Mouse (Mus musculus): ENCODE measurements at regions not wholly inside any gene's neighbourhood (a gene's known extent, or its start where the extent isn't known, plus 50 kb on each side); places are given as distances from the start of the nearest gene placed in this dataset.

DNA sequence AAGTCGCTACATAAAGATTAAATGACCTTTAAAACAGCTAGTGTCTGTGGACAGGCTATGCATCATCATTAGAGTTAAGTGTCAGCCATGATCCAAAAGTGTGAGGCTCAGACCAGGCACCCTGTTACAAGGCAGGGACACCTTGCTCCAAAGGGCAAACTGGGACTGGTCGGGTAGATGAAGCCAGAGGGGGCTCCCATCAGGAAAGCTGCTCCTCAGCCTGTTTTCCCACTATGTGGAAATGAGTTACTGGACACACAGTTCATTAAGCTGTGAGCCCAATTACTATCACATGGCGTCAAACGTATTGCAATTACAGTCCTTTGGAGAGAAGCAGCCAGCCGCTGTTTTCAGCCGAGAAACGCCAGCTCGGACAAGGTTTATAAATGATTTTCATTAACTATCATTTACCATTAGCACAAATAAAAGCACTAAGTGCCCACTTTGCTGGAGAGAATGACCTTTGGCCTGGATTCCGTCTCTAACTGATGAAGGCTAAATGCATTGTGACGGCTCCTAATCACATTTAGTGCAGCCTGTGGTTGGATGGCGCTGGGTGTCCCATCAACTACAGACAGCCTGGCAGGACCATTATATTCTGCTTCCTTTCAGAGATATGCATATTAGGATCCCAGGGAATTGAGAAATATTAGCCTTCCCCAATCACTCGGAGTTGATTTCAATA, 203.5 kb upstream of the Azi2 start:
- TF ChIP-seq CTCF (IDR thresholded peaks at IDR 0.05; ENCODE audit: control insufficient read depth, insufficient read depth, insufficient read length) (no peak), MYOD1 (IDR thresholded peaks at IDR 0.05; ENCODE audit: control insufficient read depth, insufficient read length, low read depth) (no peak), MYOG (IDR thresholded peaks at IDR 0.05; ENCODE audit: control insufficient read depth, extremely low read depth, insufficient read length) (no peak), USF1 (IDR thresholded peaks at IDR 0.05; ENCODE audit: low read depth) (no peak), MAX (IDR thresholded peaks at IDR 0.05) (no peak)

Data from C2C12 (cell line).